Mouse (Mus musculus) intestine, embryonic 15.5 days (tissue): Measurements from ENCODE around the gene Usp49. TPM values are rescaled to one million over a fixed set of nuclear protein-coding genes. Genes with fewer than 3 reads are reported as not detected.

Source experiments
- ATAC-seq: fragments of 200-750 bp; cut with Nextera tagmentation; 2 replicates; pipeline ENCODE4 v1.8.0; 2017; ENCODE audit warnings: moderate TSS enrichment, moderate library complexity
- H3K27ac ChIP-seq: fragments of 300-500 bp; sonication (generic); 2 replicates; pipeline ENCODE4 v1.5.1; 2015; ENCODE audit warnings: mild to moderate bottlenecking, inconsistent platforms
- H3K27me3 ChIP-seq: fragments of 300-500 bp; sonication (generic); replicated peaks from 2 replicates; pipeline ENCODE4 v1.6.1; 2015; ENCODE audit warnings: inconsistent platforms
- H3K36me3 ChIP-seq: fragments of 300-500 bp; sonication (generic); 2 replicates; pipeline ENCODE4 v1.6.1; 2015; ENCODE audit warnings: inconsistent platforms
- H3K4me1 ChIP-seq: fragments of 300-500 bp; sonication (generic); replicated peaks from 2 replicates; pipeline ENCODE4 v1.6.1; 2015; ENCODE audit warnings: inconsistent platforms
- H3K4me2 ChIP-seq: fragments of 300-500 bp; sonication (generic); replicated peaks from 2 replicates; pipeline ENCODE4 v1.6.1; 2015; ENCODE audit warnings: mild to moderate bottlenecking, inconsistent platforms
- H3K4me3 ChIP-seq: fragments of 300-500 bp; sonication (generic); replicated peaks from 2 replicates; pipeline ENCODE4 v1.5.1; 2015; ENCODE audit warnings: inconsistent platforms
- H3K9ac ChIP-seq: fragments of 300-500 bp; sonication (generic); 2 replicates; pipeline ENCODE4 v1.6.1; 2015; ENCODE audit warnings: inconsistent platforms
- H3K9me3 ChIP-seq: fragments of 300-500 bp; sonication (generic); 2 replicates; pipeline ENCODE4 v1.6.1; 2016; ENCODE audit warnings: inconsistent platforms
- WGBS: fragments of 180-500 bp; shearing (Covaris S2); methylation state at CpG from one replicate; pipeline ENCODE4 v1.1.7; 2015; 5-methylcytosine and 5-hydroxymethylcytosine counted together
- polyA plus RNA-seq: library from polyadenylated mRNA; unstranded; fragments of >200 nt; fragmentation: Nextera tagmentation; extraction: Ambion mirVana; gene quantifications from 2 replicates; pipeline ENCODE4 v1.2.1, GENCODE M21; 2015

Usp49 gene
- polyA plus RNA-seq, 1 experiment from 2014 or later, result 5.9 TPM

GRCm38 (mm10) chr17:47730633-47731575 lies 100.4 kb downstream of the Usp49 start:
- H3K27ac ChIP-seq, result no peak overlapping the region
- H3K9ac ChIP-seq, result no peak overlapping the region
- no peak for ATAC-seq
- no peak overlapping the region for H3K4me2 ChIP-seq
- no peaks in the 10 kb centered on the region for H3K27me3 ChIP-seq
- no peaks in the 10 kb centered on the region for H3K36me3 ChIP-seq
- 52% methylated on average over 24 of the region's 24 CpGs for WGBS
- peaks cover 5% of the 10 kb centered on the region; the same call in 1 of the 2 replicates for H3K4me1 ChIP-seq
- no peaks in the 10 kb centered on the region for H3K9me3 ChIP-seq
- no peak overlapping the region for H3K4me3 ChIP-seq

GRCm38 (mm10) chr17:47735553-47736100 lies 105.1 kb downstream of the Usp49 start:
- Histone ChIP-seq H3K27ac (no peak overlapping the region), H3K9ac (no peak overlapping the region), H3K27me3 (no peaks in the 10 kb centered on the region), H3K4me1 (peaks cover 23% of the 10 kb centered on the region), H3K9me3 (no peaks in the 10 kb centered on the region), H3K36me3 (no peaks in the 10 kb centered on the region), H3K4me2 (no peak overlapping the region), H3K4me3 (no peak overlapping the region)
- ATAC-seq, result no peak
- WGBS, result 78% methylated on average over 14 of the region's 14 CpGs

Other genes with a start within 250 kb of the Usp49 start
- 0.52 and 0.78 TPM in 2 replicates for gene Guca1b, start 245.3 kb upstream of the Usp49 start, polyA plus RNA-seq
- 2.0 and 2.3 TPM in 2 replicates for gene Guca1a, start 230.1 kb upstream of the Usp49 start, polyA plus RNA-seq
- 3.1 and 3.7 TPM in 2 replicates for gene AI661453, start 194.1 kb upstream of the Usp49 start, polyA plus RNA-seq
- gene 1700001C19Rik, start 193.3 kb upstream of the Usp49 start, polyA plus RNA-seq, result 0.28 and 0.38 TPM in 2 replicates
- 20.4 and 21.9 TPM in 2 replicates for gene Taf8, start 128.4 kb upstream of the Usp49 start, polyA plus RNA-seq
- 394 and 407 TPM in 2 replicates for gene Ccnd3, start 125.6 kb upstream of the Usp49 start, polyA plus RNA-seq
- 20.1 and 22.4 TPM in 2 replicates for gene Bysl, start 19.2 kb upstream of the Usp49 start, polyA plus RNA-seq
- 39.8 and 41.2 TPM in 2 replicates for gene Med20, start 19.1 kb upstream of the Usp49 start, polyA plus RNA-seq
- 0.54 and 0.88 TPM in 2 replicates for gene Gm20517, start 19.1 kb upstream of the Usp49 start, polyA plus RNA-seq
- gene Tomm6, start 57.7 kb downstream of the Usp49 start, polyA plus RNA-seq, result 425 and 452 TPM in 2 replicates
- 4.8 and 5.5 TPM in 2 replicates for gene Frs3, start 58.3 kb downstream of the Usp49 start, polyA plus RNA-seq
- 0.18 and 0.24 TPM in 2 replicates for gene Gm21981, start 63.8 kb downstream of the Usp49 start, polyA plus RNA-seq
- gene Prickle4, start 64.0 kb downstream of the Usp49 start, polyA plus RNA-seq, result 0.40 and 0.52 TPM in 2 replicates
- 0.93 and 0.99 TPM in 2 replicates for gene Pgc, start 96.2 kb downstream of the Usp49 start, polyA plus RNA-seq
- 22.4 and 22.8 TPM in 2 replicates for gene Tfeb, start 106.3 kb downstream of the Usp49 start, polyA plus RNA-seq
- gene Mdfi, start 204.0 kb downstream of the Usp49 start, polyA plus RNA-seq, result 8.3 and 9.5 TPM in 2 replicates